Mouse (Mus musculus): ENCODE results near the gene BC049730. TPM values are rescaled to one million over a fixed set of nuclear protein-coding genes. Genes with fewer than 3 reads are reported as not detected.

Gene BC049730
- polyA plus RNA-seq (2017; shearing (Covaris generic)): not detected

DNA sequence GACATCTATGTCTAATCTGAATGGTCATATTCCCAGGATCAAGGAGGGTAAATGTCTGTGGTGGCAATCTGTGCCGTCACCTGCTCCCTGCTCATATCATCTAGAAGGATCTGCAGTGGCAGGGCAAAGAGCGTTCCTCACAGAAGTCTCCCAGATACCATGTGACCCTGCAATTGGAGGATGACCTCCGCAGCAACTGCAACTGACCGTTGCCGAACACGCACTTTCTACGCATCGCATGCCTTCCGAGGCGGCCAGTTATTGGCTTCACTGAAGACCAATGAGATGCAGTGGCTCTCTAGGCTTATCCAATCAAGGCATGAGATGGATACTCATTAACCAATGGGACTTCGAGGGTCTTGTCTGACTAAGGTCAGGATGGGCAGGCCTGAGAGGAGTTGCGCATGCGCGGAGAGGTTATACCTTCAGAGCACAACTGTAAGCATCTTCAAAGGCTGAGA, at the start of gene BC049730:
BC049730 (plus strand) TSS at position 411 of the 461 bp plus-strand sequence.

DNA sequence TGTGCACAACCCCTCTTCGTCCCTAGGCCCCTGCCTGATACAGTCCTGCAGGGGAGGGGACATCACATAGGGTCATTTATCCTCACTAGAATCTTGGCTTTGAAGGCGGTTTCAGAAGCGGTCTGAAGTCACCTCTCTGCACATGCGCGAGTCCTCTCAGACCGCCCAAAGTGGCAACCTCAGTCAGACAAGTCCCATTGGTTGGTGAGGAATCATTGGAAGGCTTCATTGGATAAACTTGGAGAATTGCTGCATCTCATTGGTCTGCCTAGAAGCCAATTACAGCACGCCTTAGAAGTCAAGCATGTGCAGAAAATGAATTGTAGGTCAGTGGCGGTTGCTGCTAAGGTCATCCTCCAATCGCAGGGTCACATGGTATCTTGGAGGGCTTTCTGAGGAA, 32.5 kb upstream of the BC049730 start, which contains the start of gene Tex101:
Tex101 (minus strand) TSS at position 101 of the 400 bp plus-strand sequence.

DNA sequence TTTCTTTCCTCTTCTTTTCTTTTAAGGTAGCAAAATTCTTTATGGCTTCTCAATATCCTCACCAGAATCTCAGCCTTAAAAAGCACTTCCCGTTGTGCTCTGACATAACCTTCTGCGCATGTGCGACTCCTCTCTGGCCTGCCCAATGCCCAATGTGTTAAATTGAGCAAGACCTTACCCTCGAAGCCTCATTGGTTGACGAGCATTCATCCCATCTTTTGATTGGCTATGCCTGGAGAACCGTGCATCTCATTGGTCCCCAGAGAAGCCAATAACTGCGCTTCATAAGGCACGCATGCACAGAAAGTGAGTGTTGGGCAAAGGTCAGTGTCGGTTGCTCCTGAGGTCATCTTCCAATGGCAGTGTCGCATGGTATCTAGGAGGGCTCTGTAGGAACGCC, 17.8 kb downstream of the BC049730 start, which contains the start of gene Gm4763:
Gm4763 (minus strand) TSS at position 101 of the 400 bp plus-strand sequence.

DNA sequence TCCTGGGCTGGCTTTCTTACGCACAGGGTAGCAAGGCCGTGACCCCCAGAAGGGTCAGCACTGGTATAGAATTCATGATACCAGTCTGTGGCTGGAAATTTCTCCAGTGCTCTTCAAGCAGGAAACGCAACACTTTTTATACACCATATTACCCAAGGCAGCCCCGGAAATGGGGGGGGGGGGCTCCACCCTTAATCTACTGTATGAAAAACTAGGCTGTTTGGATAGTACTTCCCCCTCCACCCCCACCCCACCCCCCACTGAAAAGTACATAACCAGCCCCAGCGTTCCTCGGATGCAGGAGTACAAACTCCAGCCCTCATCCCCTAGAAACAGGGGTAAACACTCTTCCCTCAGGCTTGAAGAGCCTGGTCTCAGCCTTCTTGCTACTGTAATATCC, 51.2 kb downstream of the BC049730 start, which contains the start of gene Cd177:
Cd177 (minus strand) TSS at position 101 of the 400 bp plus-strand sequence.

Other genes starting within 250 kb of the BC049730 start
- gene Plaur, start 246.8 kb upstream of the BC049730 start, polyA plus RNA-seq (2017; shearing (Covaris generic)): 14.3 TPM
- gene Cadm4, start 227.2 kb upstream of the BC049730 start, polyA plus RNA-seq (2017; shearing (Covaris generic)): 0.40 TPM
- gene Zfp428, start 202.2 kb upstream of the BC049730 start, polyA plus RNA-seq (2017; shearing (Covaris generic)): 1.0 TPM
- gene AC161166.1, start 196.8 kb upstream of the BC049730 start, polyA plus RNA-seq (2017; shearing (Covaris generic)): not detected
- 3.6 TPM for gene Irgq, start 178.6 kb upstream of the BC049730 start, polyA plus RNA-seq (2017; shearing (Covaris generic))
- gene Pinlyp, start 163.1 kb upstream of the BC049730 start, polyA plus RNA-seq (2017; shearing (Covaris generic)): not detected
- gene Xrcc1, start 163.0 kb upstream of the BC049730 start, polyA plus RNA-seq (2017; shearing (Covaris generic)): 49.9 TPM
- gene Ethe1, start 121.7 kb upstream of the BC049730 start, polyA plus RNA-seq (2017; shearing (Covaris generic)): 12.2 TPM
- 0.22 TPM for gene Zfp575, start 121.6 kb upstream of the BC049730 start, polyA plus RNA-seq (2017; shearing (Covaris generic))
- 0.76 TPM for gene Phldb3, start 98.5 kb upstream of the BC049730 start, polyA plus RNA-seq (2017; shearing (Covaris generic))
- gene Lypd3, start 72.7 kb upstream of the BC049730 start, polyA plus RNA-seq (2017; shearing (Covaris generic)): not detected
- not detected for gene Tex101, start 32.6 kb upstream of the BC049730 start, polyA plus RNA-seq (2017; shearing (Covaris generic))
- not detected for gene Gm4763, start 17.7 kb downstream of the BC049730 start, polyA plus RNA-seq (2017; shearing (Covaris generic))
- gene Cd177, start 51.1 kb downstream of the BC049730 start, polyA plus RNA-seq (2017; shearing (Covaris generic)): not detected
- gene Ceacam10, start 68.0 kb downstream of the BC049730 start, polyA plus RNA-seq (2017; shearing (Covaris generic)): not detected
- 27.8 TPM for gene Gm9844, start 153.0 kb downstream of the BC049730 start, polyA plus RNA-seq (2017; shearing (Covaris generic))
- gene Lypd4, start 160.7 kb downstream of the BC049730 start, polyA plus RNA-seq (2017; shearing (Covaris generic)): not detected
- not detected for gene Dmrtc2, start 160.8 kb downstream of the BC049730 start, polyA plus RNA-seq (2017; shearing (Covaris generic))
- gene Rps19, start 175.1 kb downstream of the BC049730 start, polyA plus RNA-seq (2017; shearing (Covaris generic)): 4,849 TPM
- 2.1 TPM for gene Cd79a, start 188.1 kb downstream of the BC049730 start, polyA plus RNA-seq (2017; shearing (Covaris generic))
- 1,125 TPM for gene Arhgef1, start 193.7 kb downstream of the BC049730 start, polyA plus RNA-seq (2017; shearing (Covaris generic))
- gene Gm4881, start 235.3 kb downstream of the BC049730 start, polyA plus RNA-seq (2017; shearing (Covaris generic)): not detected